Mouse (Mus musculus) kidney, embryonic 15.5 days (tissue): ENCODE measurements at regions not wholly inside any gene's neighbourhood (a gene's known extent, or its start where the extent isn't known, plus 50 kb on each side); places are given as distances from the start of the nearest gene placed in this dataset. TPM values are rescaled to one million over a fixed set of nuclear protein-coding genes. Genes with fewer than 3 reads are reported as not detected.

Source experiments
- ATAC-seq: fragments of 200-750 bp; cut with Nextera tagmentation; replicated peaks from 2 replicates; pipeline ENCODE4 v1.8.0; 2017; ENCODE audit warnings: moderate TSS enrichment; ENCODE audit not compliant: low FRiP score
- H3K27ac ChIP-seq: fragments of 300-500 bp; sonication (generic); 2 replicates; pipeline ENCODE4 v1.5.1; 2015; ENCODE audit warnings: mild to moderate bottlenecking, inconsistent platforms
- H3K27me3 ChIP-seq: fragments of 300-500 bp; sonication (generic); 2 replicates; pipeline ENCODE4 v1.6.1; 2015; ENCODE audit warnings: inconsistent platforms
- H3K36me3 ChIP-seq: fragments of 300-500 bp; sonication (generic); 2 replicates; pipeline ENCODE4 v1.6.1; 2015; ENCODE audit warnings: inconsistent platforms
- H3K4me1 ChIP-seq: fragments of 300-500 bp; sonication (generic); 2 replicates; pipeline ENCODE4 v1.6.1; 2015; ENCODE audit warnings: inconsistent platforms
- H3K4me2 ChIP-seq: fragments of 300-500 bp; sonication (generic); 2 replicates; pipeline ENCODE4 v1.6.1; 2015; ENCODE audit warnings: moderate library complexity, mild to moderate bottlenecking, inconsistent platforms
- H3K4me3 ChIP-seq: fragments of 300-500 bp; sonication (generic); replicated peaks from 2 replicates; pipeline ENCODE4 v1.5.1; 2015; ENCODE audit warnings: mild to moderate bottlenecking, inconsistent platforms
- H3K9ac ChIP-seq: fragments of 300-500 bp; sonication (generic); 2 replicates; pipeline ENCODE4 v1.6.1; 2015; ENCODE audit warnings: mild to moderate bottlenecking, inconsistent platforms
- H3K9me3 ChIP-seq: fragments of 300-500 bp; sonication (generic); replicated peaks from 2 replicates; pipeline ENCODE4 v1.6.1; 2016; ENCODE audit warnings: inconsistent platforms
- WGBS: fragments of 180-500 bp; shearing (Covaris S2); methylation state at CpG from one replicate; pipeline ENCODE4 v1.1.7; 2015; ENCODE audit warnings: mixed read lengths; 5-methylcytosine and 5-hydroxymethylcytosine counted together
- microRNA-seq: library from miRNA; unstranded; fragments of <30 nt; microRNA quantifications from one replicate; pipeline ENCODE4, GENCODE M21; 2016

DNA sequence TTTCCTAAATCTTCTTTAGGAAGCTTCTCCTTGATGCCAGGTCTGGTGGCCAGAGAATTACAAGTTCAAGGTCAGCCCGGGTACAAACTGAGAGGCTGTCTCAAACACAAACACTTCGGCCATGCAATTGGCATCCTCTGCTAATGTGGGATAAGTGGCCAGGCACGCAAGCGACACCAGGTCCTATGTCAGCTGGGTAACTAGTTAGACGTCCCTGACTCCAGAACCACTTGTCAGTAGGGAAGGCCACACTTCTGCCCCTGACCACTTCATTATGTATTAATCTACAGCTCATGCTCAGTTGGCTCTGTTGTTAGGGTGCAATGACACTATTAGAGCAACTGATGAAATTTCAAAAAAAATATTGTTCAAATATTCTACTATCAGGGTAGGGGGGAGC is 149.5 kb upstream of the Tshz3 start:
- Histone ChIP-seq H3K9me3 (no peaks in the 10 kb centered on the region), H3K9ac (no peak overlapping the region), H3K27ac (no peak overlapping the region), H3K4me3 (no peak overlapping the region), H3K27me3 (peaks cover 39% of the 10 kb centered on the region), H3K36me3 (no peaks in the 10 kb centered on the region), H3K4me1 (peaks cover 12% of the 10 kb centered on the region), H3K4me2 (peak overlapping the region; percentile 44)
- peak; percentile 53; the same call in 1 of the 2 replicates for ATAC-seq
- WGBS, result 35% methylated on average over 5 of the region's 5 CpGs

DNA sequence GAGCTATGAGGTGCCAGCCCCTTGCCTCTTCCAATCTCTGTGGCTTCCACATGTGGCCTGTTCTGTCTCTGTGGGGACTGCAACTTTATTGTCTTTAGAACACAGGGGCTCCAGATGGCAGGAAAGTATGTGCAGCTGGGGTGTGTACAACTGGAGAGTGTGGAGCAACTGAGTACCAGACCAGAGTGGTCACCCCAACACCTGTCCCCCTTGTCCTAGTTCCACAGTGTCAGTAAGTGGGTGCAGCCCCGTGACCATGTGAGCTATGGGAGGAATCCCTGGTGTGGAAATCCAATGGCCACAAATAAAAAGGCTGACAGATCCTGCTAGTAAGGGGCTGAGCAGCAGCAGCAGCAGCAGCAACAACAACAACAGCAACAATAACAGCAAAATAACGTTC is 126.9 kb upstream of the Tshz3 start:
- Histone ChIP-seq H3K4me1 (no peaks in the 10 kb centered on the region), H3K9me3 (no peaks in the 10 kb centered on the region), H3K36me3 (no peaks in the 10 kb centered on the region), H3K27ac (no peak overlapping the region), H3K9ac (no peak overlapping the region), H3K4me2 (no peak overlapping the region), H3K27me3 (no peaks in the 10 kb centered on the region), H3K4me3 (no peak overlapping the region)
- 74% methylated on average over 2 of the region's 2 CpGs for WGBS
- no peak for ATAC-seq

DNA sequence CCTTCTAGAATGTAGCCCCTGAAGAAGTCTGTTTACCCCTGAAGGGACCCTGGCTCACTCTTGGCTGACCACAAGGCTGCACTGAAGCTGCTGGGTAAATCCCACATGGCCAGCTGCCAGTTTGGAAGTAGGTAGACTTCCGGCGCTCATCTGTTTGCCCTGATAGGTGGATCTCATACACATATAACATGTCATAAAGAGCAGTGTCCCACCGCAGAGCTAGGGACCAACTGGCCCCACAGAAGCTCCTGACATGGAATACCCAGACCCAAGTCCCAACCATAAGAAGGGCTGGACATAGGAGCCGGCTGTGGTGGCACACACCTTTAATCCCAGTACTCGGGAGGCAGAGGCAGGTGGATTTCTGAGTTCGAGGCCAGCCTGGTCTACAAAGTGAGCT is 115.8 kb upstream of the Tshz3 start:
- no peaks in the 10 kb centered on the region for H3K27me3 ChIP-seq
- no peaks in the 10 kb centered on the region for H3K36me3 ChIP-seq
- no peak overlapping the region for H3K9ac ChIP-seq
- no peak overlapping the region for H3K27ac ChIP-seq
- no peaks in the 10 kb centered on the region for H3K9me3 ChIP-seq
- no peak for ATAC-seq
- no peak overlapping the region for H3K4me3 ChIP-seq
- 91% methylated on average over 6 of the region's 6 CpGs for WGBS
- no peaks in the 10 kb centered on the region for H3K4me1 ChIP-seq
- H3K4me2 ChIP-seq, result no peak overlapping the region

DNA sequence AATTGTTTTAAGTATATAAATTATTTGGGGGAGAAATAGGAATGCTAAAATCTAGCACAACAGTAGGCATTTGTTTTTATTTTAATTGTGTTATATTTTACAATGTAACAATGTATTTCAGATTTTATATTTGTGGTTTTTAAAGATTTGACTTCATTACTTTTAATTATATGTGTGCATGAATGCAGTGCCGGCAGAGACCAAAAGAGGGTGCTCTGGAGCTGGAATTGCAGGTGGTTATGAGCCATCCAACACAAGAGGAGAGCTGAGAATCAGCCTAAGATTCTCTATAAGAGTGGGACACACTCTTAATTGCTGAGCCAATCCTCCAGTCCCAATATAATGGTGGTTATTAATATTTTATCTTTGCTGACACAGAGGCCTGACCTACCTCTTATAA is 112.9 kb upstream of the Tshz3 start:
- Histone ChIP-seq H3K36me3 (no peaks in the 10 kb centered on the region), H3K27me3 (no peaks in the 10 kb centered on the region), H3K4me2 (no peak overlapping the region)

DNA sequence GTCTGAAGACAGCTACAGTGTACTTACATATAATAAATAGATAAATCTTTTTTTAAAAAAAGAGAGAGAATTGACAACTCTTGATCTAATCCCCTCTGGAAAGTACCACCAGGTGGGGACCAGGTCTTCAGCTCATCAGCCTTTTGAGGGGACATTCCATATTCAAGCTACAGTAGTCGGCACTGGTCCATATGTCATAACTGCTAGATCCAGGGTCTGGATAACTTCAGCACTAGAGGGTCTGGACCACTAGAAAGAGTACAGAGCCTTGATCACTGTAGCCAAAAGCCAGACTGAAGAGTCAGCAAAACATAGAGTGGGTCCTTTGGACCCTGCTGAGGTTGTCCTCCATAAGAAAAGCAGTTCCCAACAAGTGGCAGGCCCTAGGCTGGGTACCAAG is 106.4 kb upstream of the Tshz3 start:
- no peak overlapping the region for H3K4me3 ChIP-seq
- no peak overlapping the region for H3K9ac ChIP-seq
- WGBS, result 89% methylated on average over 1 of the region's 1 CpGs
- H3K27ac ChIP-seq, result no peak overlapping the region
- H3K27me3 ChIP-seq, result no peaks in the 10 kb centered on the region
- no peak for ATAC-seq
- H3K9me3 ChIP-seq, result no peaks in the 10 kb centered on the region
- H3K4me2 ChIP-seq, result no peak overlapping the region
- no peaks in the 10 kb centered on the region for H3K4me1 ChIP-seq
- no peaks in the 10 kb centered on the region for H3K36me3 ChIP-seq

More for the DNA sequence above, 112.9 kb upstream of the Tshz3 start:
- Histone ChIP-seq H3K9me3 (no peaks in the 10 kb centered on the region), H3K4me3 (no peak overlapping the region), H3K27ac (no peak overlapping the region), H3K4me1 (no peaks in the 10 kb centered on the region), H3K9ac (no peak overlapping the region)
- WGBS, result 74% methylated on average over 1 of the region's 1 CpGs
- no peak for ATAC-seq

DNA sequence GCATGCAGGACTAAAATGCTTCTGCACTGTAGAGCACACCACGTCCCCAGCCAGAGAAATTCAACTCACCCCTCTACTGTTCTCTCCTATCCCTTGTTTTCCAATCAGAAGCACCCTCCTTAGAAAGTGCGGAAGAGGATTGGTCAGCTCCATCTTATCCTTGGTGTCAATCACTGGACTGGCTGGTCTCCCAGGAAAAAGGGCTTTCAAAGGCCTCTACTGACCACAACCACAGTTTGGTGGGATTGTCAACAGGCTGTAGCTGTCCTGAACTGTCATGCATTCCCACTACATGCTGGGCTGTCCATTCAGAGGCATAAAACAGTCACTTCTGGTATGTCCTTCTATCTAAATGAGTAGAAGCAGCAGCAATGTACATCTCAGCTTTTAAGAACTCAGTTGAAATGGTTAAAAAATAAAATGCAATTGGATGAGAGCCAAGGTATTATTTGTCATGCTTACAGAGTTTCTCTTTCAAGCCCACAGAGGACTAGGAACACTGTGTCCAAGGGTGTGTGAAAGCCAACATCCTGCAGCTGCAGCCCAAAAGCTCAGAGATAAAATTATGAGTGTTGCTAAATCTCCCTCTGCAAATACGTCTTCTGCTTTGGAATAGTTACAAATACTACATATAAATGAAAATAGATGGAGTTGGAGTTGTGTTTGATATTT is 101.2 kb upstream of the Tshz3 start:
- Histone ChIP-seq H3K9ac (no peak overlapping the region), H3K9me3 (0 out of 2 replicates have a peak, but pooled peaks cover 6% of the 10 kb centered on the region), H3K27ac (no peak overlapping the region), H3K36me3 (no peaks in the 10 kb centered on the region), H3K4me3 (no peak overlapping the region), H3K27me3 (no peaks in the 10 kb centered on the region), H3K4me1 (no peaks in the 10 kb centered on the region), H3K4me2 (no peak overlapping the region)
- no peak for ATAC-seq
- 87% methylated on average over 3 of the region's 3 CpGs for WGBS

DNA sequence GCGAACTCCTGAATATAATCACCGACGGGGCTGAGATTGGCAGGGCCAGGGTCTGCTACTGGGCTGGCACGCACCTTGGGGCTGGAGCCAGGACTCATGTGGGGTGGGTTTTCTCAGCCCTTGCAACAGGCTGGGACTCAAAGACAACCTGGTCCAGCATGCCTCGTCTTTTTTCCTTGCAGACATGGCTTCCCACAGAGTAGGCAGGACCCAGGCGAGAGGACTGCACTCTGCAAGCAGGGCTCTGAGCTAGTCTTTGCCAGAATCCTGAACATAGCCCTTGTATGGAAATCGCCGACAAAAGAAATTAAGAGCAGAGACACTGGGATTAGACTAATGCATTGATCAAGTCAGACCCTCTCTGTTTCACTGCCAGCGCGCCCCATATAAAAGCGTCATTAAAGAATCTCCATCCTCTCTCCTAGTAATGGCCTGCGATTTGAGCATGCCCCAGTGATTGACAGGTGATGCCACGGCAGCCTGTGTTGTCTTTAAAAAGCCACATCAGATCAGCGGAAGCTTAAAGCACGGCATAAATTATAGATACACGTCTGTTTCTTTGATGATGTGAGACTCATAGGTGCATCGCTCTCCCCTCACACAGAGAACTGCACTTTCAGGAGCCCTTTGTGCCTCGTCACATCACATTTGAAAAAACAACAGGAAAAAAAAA is 92.8 kb upstream of the Tshz3 start:
- no peaks in the 10 kb centered on the region for H3K36me3 ChIP-seq
- ATAC-seq, result no peak
- WGBS, result 71% methylated on average over 18 of the region's 18 CpGs

DNA sequence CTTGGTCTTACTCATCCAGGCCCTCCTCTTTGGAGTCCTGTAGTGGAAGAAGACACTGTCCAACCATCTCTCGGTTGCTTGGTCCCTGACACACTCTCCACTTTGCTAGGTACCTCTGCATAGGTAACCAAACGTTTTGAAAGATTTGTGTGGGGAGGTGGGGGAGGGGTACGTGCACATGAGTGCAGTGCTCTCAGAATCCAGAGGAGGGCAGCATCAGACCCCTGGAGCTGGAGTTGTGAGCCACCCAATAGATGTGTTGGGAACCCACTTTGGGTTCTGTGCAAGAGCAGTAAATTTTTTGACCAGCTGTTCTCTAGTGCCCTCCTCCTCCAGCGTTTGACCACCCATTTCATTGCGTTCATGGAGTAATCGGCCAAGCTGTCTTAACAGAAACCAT is 77.7 kb upstream of the Tshz3 start:
- no peak for ATAC-seq
- Histone ChIP-seq H3K27me3 (no peaks in the 10 kb centered on the region), H3K36me3 (no peaks in the 10 kb centered on the region), H3K4me2 (no peak overlapping the region), H3K4me3 (no peak overlapping the region), H3K9me3 (no peaks in the 10 kb centered on the region), H3K9ac (no peak overlapping the region), H3K4me1 (no peaks in the 10 kb centered on the region), H3K27ac (no peak overlapping the region)
- WGBS, result 69% methylated on average over 6 of the region's 6 CpGs

More for the DNA sequence above, 92.8 kb upstream of the Tshz3 start:
- Histone ChIP-seq H3K9ac (no peak overlapping the region), H3K9me3 (no peaks in the 10 kb centered on the region), H3K4me2 (no peak overlapping the region), H3K4me1 (peaks cover 19% of the 10 kb centered on the region), H3K27ac (no peak overlapping the region), H3K4me3 (no peak overlapping the region), H3K27me3 (0 out of 2 replicates have a peak, but pooled peaks cover 3% of the 10 kb centered on the region)

DNA sequence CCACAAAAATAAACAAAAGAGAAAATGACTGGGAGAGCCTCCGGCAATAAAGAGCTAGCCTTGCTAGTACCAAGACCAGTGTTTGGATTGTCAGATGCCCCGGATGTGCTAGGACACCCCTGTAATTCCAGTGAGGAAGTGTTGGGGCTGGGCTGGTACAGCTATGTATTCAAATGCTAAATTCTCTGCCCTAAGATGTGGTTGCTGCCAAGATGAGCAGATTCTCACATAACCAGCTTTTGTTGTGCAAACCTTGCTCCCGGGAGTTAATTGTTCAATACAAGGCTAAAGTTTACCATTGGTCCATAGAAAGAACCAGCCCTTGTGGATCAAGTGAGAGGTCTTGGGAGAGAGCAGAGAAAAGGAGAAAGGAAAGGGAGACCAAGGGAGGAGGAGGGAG is 53.7 kb upstream of the Tshz3 start:
- H3K4me2 ChIP-seq, result no peak overlapping the region
- H3K27me3 ChIP-seq, result no peaks in the 10 kb centered on the region
- H3K4me3 ChIP-seq, result no peak overlapping the region
- no peak overlapping the region for H3K27ac ChIP-seq
- ATAC-seq, result no peak
- no peaks in the 10 kb centered on the region for H3K36me3 ChIP-seq
- 34% methylated on average over 3 of the region's 3 CpGs for WGBS
- no peaks in the 10 kb centered on the region for H3K4me1 ChIP-seq
- H3K9ac ChIP-seq, result no peak overlapping the region
- H3K9me3 ChIP-seq, result no peaks in the 10 kb centered on the region

Small RNA genes in the stretch of these regions (microRNA-seq; reads per million reads assigned to microRNA genes)
- gene Gm25247, result not detected
